Mouse (Mus musculus): ENCODE data around the gene Tdp2.

DNA sequence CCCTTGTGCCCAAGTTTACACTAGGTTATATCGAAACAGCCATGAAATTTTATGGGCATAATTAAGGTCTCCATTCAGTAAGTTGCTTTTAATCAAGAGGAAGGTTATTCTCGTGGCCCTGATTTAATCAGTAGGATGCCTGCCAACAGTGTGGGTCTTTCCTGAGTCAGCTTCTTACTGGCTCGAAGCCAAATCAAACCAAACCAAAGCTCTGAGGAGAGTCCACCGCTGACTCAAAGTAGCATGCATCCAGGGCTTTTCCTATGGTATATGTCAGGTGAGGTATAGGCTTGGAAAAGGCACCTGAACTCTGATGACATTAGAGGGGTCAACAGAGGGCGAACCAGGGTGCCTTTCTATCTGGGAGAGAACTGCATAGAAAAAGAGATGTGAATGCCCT is 49.6 kb upstream of the Tdp2 start:
- TF ChIP-seq BHLHE40 (IDR thresholded peaks at IDR 0.05; ENCODE audit: low read depth, low read length), result no peak
- no peak for TF ChIP-seq POLR2A (IDR thresholded peaks at IDR 0.05; ENCODE audit: low read depth, low read length)
- no peak for TF ChIP-seq RAD21 (IDR thresholded peaks at IDR 0.05; ENCODE audit: low read depth, low read length)
- TF ChIP-seq CTCF (conservative IDR thresholded peaks at IDR 0.05 in 1 of 2, IDR thresholded peaks at IDR 0.05 in 1 of 2; ENCODE audit: low read depth in 2 of 2, low read length in 2 of 2), result no peak
- TF ChIP-seq UBTF (IDR thresholded peaks at IDR 0.05; ENCODE audit: low read depth, low read length), result no peak
- no peak for TF ChIP-seq PAX5 (IDR thresholded peaks at IDR 0.05; ENCODE audit: low read length)
- no peak for TF ChIP-seq EP300 (IDR thresholded peaks at IDR 0.05; ENCODE audit: low read length)
- TF ChIP-seq TCF12 (IDR thresholded peaks at IDR 0.05; ENCODE audit: low read depth, low read length), result no peak

Data from CH12.LX (cell line).